Mouse (Mus musculus) limb, embryonic 14.5 days (tissue): ENCODE results near the gene Gm49486. TPM values are rescaled to one million over a fixed set of nuclear protein-coding genes. Genes with fewer than 3 reads are reported as not detected.

Experiments used
- ATAC-seq: fragments of 200-750 bp; cut with Nextera tagmentation; 2 replicates; pipeline ENCODE4 v1.8.0; 2017; ENCODE audit warnings: low read depth, moderate number of reproducible peaks, moderate TSS enrichment; ENCODE audit not compliant: low FRiP score
- DNase-seq: peaks from one replicate; pipeline ENCODE4 v3.0.0-alpha.2; 2015; ENCODE audit warnings: low spot score
- H3K27ac ChIP-seq: fragments of 300-500 bp; sonication (generic); replicated peaks from 2 replicates; pipeline ENCODE4 v1.5.1; 2014; ENCODE audit warnings: low read depth, mild to moderate bottlenecking, low read length, moderate library complexity, mixed read lengths
- H3K27me3 ChIP-seq: fragments of 300-500 bp; sonication (generic); 2 replicates; pipeline ENCODE4 v1.6.1; 2014; ENCODE audit warnings: low read length, mixed read lengths; ENCODE audit not compliant: control insufficient read depth, insufficient read depth
- H3K36me3 ChIP-seq: fragments of 300-500 bp; sonication (generic); 2 replicates; pipeline ENCODE4 v1.6.1; 2014; ENCODE audit warnings: mild to moderate bottlenecking, low read length, moderate library complexity, mixed read lengths; ENCODE audit not compliant: control insufficient read depth, insufficient read depth
- H3K4me1 ChIP-seq: fragments of 300-500 bp; sonication (generic); 2 replicates; pipeline ENCODE4 v1.6.1; 2014; ENCODE audit warnings: antibody characterized with exemption, low read length, mixed read lengths; ENCODE audit not compliant: control insufficient read depth, insufficient read depth
- H3K4me2 ChIP-seq: fragments of 300-500 bp; sonication (generic); replicated peaks from 2 replicates; pipeline ENCODE4 v1.6.1; 2014; ENCODE audit warnings: low read depth, mild to moderate bottlenecking, low read length, moderate library complexity; ENCODE audit not compliant: severe bottlenecking
- H3K4me3 ChIP-seq: fragments of 300-500 bp; sonication (generic); replicated peaks from 2 replicates; pipeline ENCODE4 v1.5.1; 2014; ENCODE audit warnings: low read length
- H3K9ac ChIP-seq: fragments of 300-500 bp; sonication (generic); 2 replicates; pipeline ENCODE4 v1.6.1; 2014; ENCODE audit warnings: mild to moderate bottlenecking, low read depth, low read length, moderate library complexity; ENCODE audit not compliant: severe bottlenecking
- H3K9me3 ChIP-seq: fragments of 300-500 bp; sonication (generic); 2 replicates; pipeline ENCODE4 v1.6.1; 2016; ENCODE audit warnings: low read length; ENCODE audit not compliant: control insufficient read depth
- POLR2A ChIP-seq: fragments of 200-500 bp; IDR thresholded peaks from 2 replicates; pipeline ENCODE4 v1.8.0; 2012; ENCODE audit warnings: inconsistent platforms, mild to moderate bottlenecking, moderate library complexity, borderline replicate concordance; ENCODE audit not compliant: insufficient read depth, insufficient read length; ENCODE audit errors: extremely low read depth
- WGBS: fragments of 180-500 bp; shearing (Covaris S2); extraction: QIAGEN DNeasy Blood & Tissue Kit; methylation state at CpG from one replicate; pipeline ENCODE4 v1.1.7; 2014; 5-methylcytosine and 5-hydroxymethylcytosine counted together
- polyA plus RNA-seq, 2 experiments: library from polyadenylated mRNA; depleted of rRNA in 1 of 2; stranded (reverse) in 1 of 2; unstranded in 1 of 2; fragments of >200 nt; fragmentation: Nextera tagmentation in 1 of 2; extraction: Ambion mirVana in 1 of 2; gene quantifications; 2 replicates each; pipeline versions ENCODE4 v1.2.1 to v1.2.3; 2012 to 2014

Gene Gm49486
- polyA plus RNA-seq, 2 experiments, result 0.89 to 2.6 TPM

- no peaks in the 10 kb centered on the region for H3K36me3 ChIP-seq
- no peaks in the 10 kb centered on the region for H3K9me3 ChIP-seq
- TF ChIP-seq POLR2A, result no peak
- no peaks in the 10 kb centered on the region for H3K27me3 ChIP-seq
- H3K4me1 ChIP-seq, result no peaks in the 10 kb centered on the region
- no peak overlapping the region for H3K9ac ChIP-seq
- H3K4me2 ChIP-seq, result no peak overlapping the region
- 0 out of 2 replicates have a peak overlapping the region, but pooled peaks have one; percentile 33 for H3K27ac ChIP-seq
- H3K4me3 ChIP-seq, result no peak overlapping the region
- WGBS, result 83% methylated on average over 26 of the region's 26 CpGs
- ATAC-seq (no peak), DNase-seq (no peak)
Observed at GRCm38 (mm10) chr15:79212750-79213446, 16.3 kb upstream of the Gm49486 start.

GRCm38 (mm10) chr15:79213591-79213990 is 15.6 kb upstream of the Gm49486 start:
- DNase-seq (no peak), ATAC-seq (no peak)
- Histone ChIP-seq H3K4me3 (no peak overlapping the region), H3K4me2 (no peak overlapping the region), H3K36me3 (no peaks in the 10 kb centered on the region), H3K27me3 (no peaks in the 10 kb centered on the region), H3K9me3 (no peaks in the 10 kb centered on the region), H3K27ac (no peak overlapping the region), H3K4me1 (no peaks in the 10 kb centered on the region), H3K9ac (no peak overlapping the region)
- TF ChIP-seq POLR2A, result no peak
- WGBS, result 72% methylated on average over 6 of the region's 6 CpGs

GRCm38 (mm10) chr15:79216191-79216590 is 13.0 kb upstream of the Gm49486 start:
- TF ChIP-seq POLR2A, result no peak
- 73% methylated on average over 3 of the region's 3 CpGs for WGBS
- H3K4me2 ChIP-seq, result no peak overlapping the region
- no peaks in the 10 kb centered on the region for H3K27me3 ChIP-seq
- H3K9me3 ChIP-seq, result no peaks in the 10 kb centered on the region
- no peaks in the 10 kb centered on the region for H3K4me1 ChIP-seq
- no peak overlapping the region for H3K4me3 ChIP-seq
- ATAC-seq (no peak), DNase-seq (no peak)
- no peak overlapping the region for H3K9ac ChIP-seq
- no peaks in the 10 kb centered on the region for H3K36me3 ChIP-seq
- H3K27ac ChIP-seq, result no peak overlapping the region

- no peak for TF ChIP-seq POLR2A
- no peaks in the 10 kb centered on the region for H3K4me1 ChIP-seq
- DNase-seq (peak; percentile 13), ATAC-seq (no peak)
- no peaks in the 10 kb centered on the region for H3K27me3 ChIP-seq
- H3K4me3 ChIP-seq, result no peak overlapping the region
- no peaks in the 10 kb centered on the region for H3K9me3 ChIP-seq
- WGBS, result 0% methylated on average over 1 of the region's 1 CpGs
- H3K9ac ChIP-seq, result no peak overlapping the region
- H3K27ac ChIP-seq, result no peak overlapping the region
- H3K36me3 ChIP-seq, result no peaks in the 10 kb centered on the region
- H3K4me2 ChIP-seq, result no peak overlapping the region
Observed at GRCm38 (mm10) chr15:79219572-79219971, 9.6 kb upstream of the Gm49486 start.

- Histone ChIP-seq H3K9ac (no peak overlapping the region), H3K27ac (no peak overlapping the region), H3K4me3 (no peak overlapping the region), H3K4me1 (no peaks in the 10 kb centered on the region), H3K27me3 (no peaks in the 10 kb centered on the region), H3K36me3 (no peaks in the 10 kb centered on the region), H3K4me2 (no peak overlapping the region), H3K9me3 (no peaks in the 10 kb centered on the region)
- 8% methylated on average over 5 of the region's 5 CpGs for WGBS
- DNase-seq (no peak), ATAC-seq (no peak)
- no peak for TF ChIP-seq POLR2A
Observed at GRCm38 (mm10) chr15:79223641-79224040, 5.5 kb upstream of the Gm49486 start.
